Mouse (Mus musculus) Muller cell, postnatal 12 days (primary cell): ENCODE results near the gene Rbmxl1.

Experiments used
- DNase-seq: peaks from one replicate; pipeline ENCODE4 v3.0.0-alpha.2; 2015; ENCODE audit errors: inconsistent ontology term

The Rbmxl1 gene

DNA sequence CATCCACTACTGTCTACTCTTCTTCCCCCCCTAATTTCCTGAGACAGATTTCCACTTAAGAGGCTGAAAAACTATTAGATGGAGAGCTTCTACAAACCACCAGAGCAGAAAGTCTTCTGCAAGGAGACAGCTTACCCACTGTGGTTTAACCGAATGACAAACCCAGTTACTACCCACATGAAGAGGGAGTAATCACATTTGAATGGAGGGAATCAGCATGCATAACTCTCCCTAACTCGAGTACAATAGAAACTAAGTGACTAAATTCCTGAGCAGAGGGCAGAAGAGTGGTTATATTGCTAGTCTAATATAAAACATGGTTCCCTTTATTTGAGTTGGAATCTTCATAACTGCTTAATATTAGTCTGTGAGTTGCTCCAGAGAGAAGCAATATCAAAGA lies 15.7 kb downstream of the Rbmxl1 start:
- DNase-seq, result peak; percentile 27

DNA sequence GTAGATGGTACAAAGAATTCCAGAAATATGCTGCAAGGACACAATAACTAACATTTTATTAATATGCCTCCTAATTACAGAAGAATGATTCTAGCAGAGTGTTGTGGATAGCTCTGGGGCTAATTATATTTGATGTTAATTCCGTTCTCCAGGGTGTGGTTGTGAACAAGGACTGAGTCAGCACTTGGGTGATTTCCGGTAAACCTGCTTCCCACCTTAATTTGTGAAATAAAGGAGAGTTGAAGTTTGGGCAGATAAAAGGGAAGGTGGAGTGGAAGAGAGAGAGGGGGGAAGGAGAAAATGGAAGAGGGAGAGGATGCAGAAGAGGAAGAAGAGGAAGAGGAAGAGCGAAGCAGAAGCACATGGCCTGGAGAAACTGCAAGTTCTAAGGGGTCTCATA lies 19.0 kb downstream of the Rbmxl1 start:
- DNase-seq, result no peak

DNA sequence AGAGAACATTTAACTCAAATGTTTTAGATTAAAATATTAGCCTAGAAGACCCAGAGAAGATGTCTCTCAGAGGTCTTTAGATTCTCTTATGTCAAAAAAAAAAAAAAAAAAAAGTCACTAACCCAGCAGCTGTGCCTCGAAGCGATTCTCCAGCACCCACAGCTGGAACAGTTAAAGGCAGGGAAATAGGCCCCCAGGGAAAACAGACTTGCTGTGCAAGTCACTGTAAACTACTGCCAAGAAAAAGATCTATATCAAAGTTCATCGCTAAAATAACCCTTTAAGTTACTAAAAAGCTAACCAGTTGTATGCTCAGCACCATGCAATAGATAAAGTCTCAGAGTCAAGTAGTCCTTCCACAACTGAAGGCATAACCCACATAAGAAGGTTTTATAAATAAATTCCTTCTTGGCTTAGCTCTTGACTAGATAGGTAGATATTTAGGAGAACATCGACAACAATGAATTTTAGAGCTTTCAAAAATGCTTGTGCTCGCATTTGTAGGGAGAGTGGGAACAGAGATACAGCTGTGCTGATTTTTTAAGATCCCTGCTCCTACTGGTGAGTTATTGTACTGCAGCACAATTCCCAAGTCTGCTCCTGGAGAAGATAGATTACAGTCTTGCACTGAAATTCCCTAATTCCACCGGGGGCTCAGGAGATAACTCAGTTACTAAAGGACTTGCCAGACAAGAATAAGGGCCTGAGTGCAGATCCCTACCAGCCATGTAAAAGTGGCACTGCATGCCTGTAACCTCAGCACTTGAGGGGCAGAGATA lies 31.5 kb downstream of the Rbmxl1 start:
- no peak for DNase-seq

DNA sequence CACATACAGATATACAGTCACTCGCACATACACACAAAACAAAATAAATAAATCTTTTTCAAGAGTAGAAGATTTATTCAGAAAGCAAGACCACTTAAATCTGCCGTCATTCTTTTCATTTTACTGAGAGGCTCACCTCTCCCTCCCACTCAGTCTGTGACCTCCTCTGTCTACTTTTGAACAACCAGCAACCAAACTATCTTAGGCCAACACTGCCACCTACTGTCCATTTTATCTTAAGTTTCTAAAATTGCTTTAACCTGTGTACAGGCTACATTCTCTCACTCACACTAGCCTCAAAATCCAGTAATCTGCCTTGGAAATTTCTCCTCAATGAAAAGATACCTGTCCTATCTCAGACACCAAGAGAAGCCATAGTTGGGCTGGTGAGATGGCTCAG lies 40.8 kb downstream of the Rbmxl1 start:
- DNase-seq, result peak; percentile 6

DNA sequence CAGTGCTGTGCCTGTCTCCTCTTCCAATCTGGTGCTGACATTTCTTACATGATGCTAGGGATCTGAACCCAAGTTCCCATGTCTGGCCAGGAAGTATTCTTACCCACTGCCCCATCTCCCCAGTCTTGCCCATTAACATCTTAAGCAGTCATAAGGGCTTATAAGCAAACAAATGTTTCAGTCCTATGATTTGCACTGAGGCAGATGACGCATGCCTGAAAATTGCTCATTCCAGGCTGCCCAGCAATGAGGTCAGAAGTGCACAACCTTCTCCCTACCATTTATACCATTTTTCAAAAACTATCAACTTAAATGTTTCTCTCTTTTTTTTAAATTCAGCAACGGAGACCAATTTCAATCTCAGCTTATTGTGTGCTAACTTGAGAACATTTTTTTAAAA lies 44.8 kb downstream of the Rbmxl1 start:
- no peak for DNase-seq

DNA sequence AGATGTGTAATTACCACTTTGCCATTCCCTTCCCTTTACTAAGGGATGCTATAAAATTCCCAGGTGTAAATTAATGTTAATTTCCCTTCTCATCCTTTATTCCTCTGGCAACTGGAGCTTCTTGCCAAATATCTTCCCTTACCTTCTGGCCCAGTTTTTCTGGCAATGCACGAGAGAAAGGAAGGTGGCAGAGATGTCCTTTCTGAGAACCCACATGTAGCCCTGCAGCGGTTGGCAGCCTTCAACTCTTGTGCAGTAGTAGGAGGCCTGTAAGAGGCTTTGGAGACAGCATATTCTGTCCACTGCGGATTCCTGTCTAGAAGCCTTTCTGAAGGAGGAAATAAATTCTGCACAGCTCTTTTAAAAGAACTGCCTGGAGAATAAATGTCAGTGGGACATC lies 52.3 kb downstream of the Rbmxl1 start:
- DNase-seq, result no peak
